Mouse (Mus musculus) ES-E14 (cell line): Measurements from ENCODE around the gene Mfsd4a. TPM values are rescaled to one million over a fixed set of nuclear protein-coding genes. Genes with fewer than 3 reads are reported as not detected.

Experiments used
- DNase-seq: peaks from one replicate; pipeline ENCODE4 v3.0.0-alpha.2; 2013; ENCODE audit warnings: low read depth, low spot score
- H3K27ac ChIP-seq: 2 replicates; pipeline ENCODE4 v1.5.1; 2012; ENCODE audit warnings: low read depth, mild to moderate bottlenecking, low read length, moderate library complexity, mixed read lengths; ENCODE audit not compliant: poor library complexity, insufficient read depth, severe bottlenecking
- H3K36me3 ChIP-seq: 2 replicates; pipeline ENCODE4 v1.6.1; 2012; ENCODE audit warnings: mild to moderate bottlenecking, low read length, moderate library complexity, mixed read lengths; ENCODE audit not compliant: control insufficient read depth, poor library complexity, insufficient read depth, severe bottlenecking
- H3K4me1 ChIP-seq, 2 experiments: fragments of 150-350 bp in 1 of 2; sonication (generic) in 1 of 2; 2 replicates each; pipeline ENCODE4 v1.6.1; 2012; ENCODE audit warnings: low read length in 2 of 2, mild to moderate bottlenecking in 1 of 2, mixed read lengths in 1 of 2; ENCODE audit not compliant: control insufficient read depth in 2 of 2, insufficient read depth in 2 of 2, poor library complexity in 1 of 2
- H3K4me3 ChIP-seq, 2 experiments: fragments of 150-350 bp in 1 of 2; sonication (generic) in 1 of 2; 2 replicates each; pipeline ENCODE4 v1.5.1; 2012; ENCODE audit warnings: low read length in 2 of 2, low read depth in 1 of 2, mild to moderate bottlenecking in 1 of 2, mixed read lengths in 1 of 2; ENCODE audit not compliant: insufficient read depth in 1 of 2, poor library complexity in 1 of 2, severe bottlenecking in 1 of 2
- H3K9ac ChIP-seq: 2 replicates; pipeline ENCODE4 v1.6.1; 2012; ENCODE audit warnings: low read depth, mild to moderate bottlenecking, low read length, mixed read lengths; ENCODE audit not compliant: poor library complexity, insufficient read depth, severe bottlenecking
- H3K9me3 ChIP-seq: fragments of 150-350 bp; sonication (generic); 2 replicates; pipeline ENCODE4 v1.6.1; 2012; ENCODE audit warnings: low read depth, mild to moderate bottlenecking, low read length; ENCODE audit not compliant: control insufficient read depth, insufficient read depth
- CHD2 ChIP-seq: IDR thresholded peaks from 2 replicates; pipeline ENCODE4 v1.6.1; 2014; ENCODE audit warnings: mild to moderate bottlenecking, low read depth, low read length, inconsistent platforms
- HCFC1 ChIP-seq: IDR thresholded peaks from 2 replicates; pipeline ENCODE4 v1.6.1; 2012; ENCODE audit warnings: low read length, inconsistent platforms, borderline replicate concordance; ENCODE audit not compliant: insufficient read depth
- MAFK ChIP-seq: IDR thresholded peaks from 2 replicates; pipeline ENCODE4 v1.6.1; 2014; ENCODE audit warnings: mild to moderate bottlenecking, low read depth, low read length, inconsistent platforms; ENCODE audit not compliant: insufficient read depth
- ZC3H11A ChIP-seq: IDR thresholded peaks from 2 replicates; pipeline ENCODE4 v1.6.1; 2012; ENCODE audit warnings: low read depth, mild to moderate bottlenecking, inconsistent platforms, low read length, borderline replicate concordance
- ZNF384 ChIP-seq: IDR thresholded peaks from 2 replicates; pipeline ENCODE4 v1.6.1; 2012; ENCODE audit warnings: low read depth, low read length, inconsistent platforms
- in situ Hi-C, 2 experiments: fragments of 600-800 bp; cut with MboI; formaldehyde crosslinking; loops; one replicate each; pipeline ENCODE4 v1.15.1; 2025; ENCODE audit warnings: low sequenced_read_pairs in 2 of 2, inconsistent platforms in 1 of 2; ENCODE audit not compliant: unreplicated experiment in 2 of 2
- total RNA-seq: library from RNA; depleted of rRNA; stranded (reverse); fragments of 300-350 nt; gene quantifications from 2 replicates; pipeline ENCODE4 v1.2.3, GENCODE M21; 2012

Gene Mfsd4a
- total RNA-seq, 1 experiment, result 2.4 TPM

DNA sequence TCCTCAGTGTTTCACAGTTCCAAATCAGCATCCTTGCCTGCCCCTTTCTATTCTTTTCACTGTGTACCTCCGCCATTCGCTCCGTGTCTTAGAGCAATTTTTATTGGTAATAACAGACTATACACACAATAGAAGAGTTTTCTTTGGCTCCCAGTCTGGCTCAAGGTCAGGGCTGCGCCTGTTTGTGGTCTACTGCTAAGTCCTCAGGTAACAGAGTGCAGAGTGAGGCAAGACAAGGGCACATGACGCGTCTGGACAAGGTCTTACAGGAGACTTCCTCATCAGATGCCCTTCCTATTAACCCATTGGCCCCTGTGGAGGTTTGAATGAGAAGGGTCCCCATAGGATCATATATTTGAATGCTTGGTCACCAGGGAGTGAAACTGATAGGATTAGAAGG, 21.9 kb upstream of the Mfsd4a start:
- in situ Hi-C loops, result no loop called here
- TF ChIP-seq ZC3H11A (no peak), CHD2 (no peak), MAFK (no peak), HCFC1 (no peak), ZNF384 (no peak)
- no peaks in the 10 kb centered on the region for H3K9me3 ChIP-seq

GRCm38 (mm10) chr1:132088181-132088671, 20.4 kb upstream of the Mfsd4a start:
- Histone ChIP-seq H3K36me3 (no peaks in the 10 kb centered on the region), H3K4me3 (no peak overlapping the region), H3K4me1 (peaks cover 0 to 3% of the 10 kb centered on the region in 2 experiments; a peak in 1 of 4 replicates), H3K9ac (no peak overlapping the region), H3K27ac (no peak overlapping the region), H3K9me3 (no peaks in the 10 kb centered on the region)
- in situ Hi-C loops, result no loop called here
- TF ChIP-seq MAFK (no peak), ZC3H11A (no peak), CHD2 (no peak)
- no peak for DNase-seq

More for the DNA sequence above, 21.9 kb upstream of the Mfsd4a start:
- Histone ChIP-seq H3K9ac (no peak overlapping the region), H3K4me3 (no peak overlapping the region), H3K27ac (no peak overlapping the region), H3K36me3 (no peaks in the 10 kb centered on the region), H3K4me1 (peaks cover 0 to 3% of the 10 kb centered on the region in 2 experiments; a peak in 1 of 4 replicates)
- no peak for DNase-seq

GRCm38 (mm10) chr1:132085181-132086049, 17.6 kb upstream of the Mfsd4a start:
- no peak for TF ChIP-seq HCFC1
- no peak for TF ChIP-seq MAFK
- in situ Hi-C loops, result no loop called here

DNA sequence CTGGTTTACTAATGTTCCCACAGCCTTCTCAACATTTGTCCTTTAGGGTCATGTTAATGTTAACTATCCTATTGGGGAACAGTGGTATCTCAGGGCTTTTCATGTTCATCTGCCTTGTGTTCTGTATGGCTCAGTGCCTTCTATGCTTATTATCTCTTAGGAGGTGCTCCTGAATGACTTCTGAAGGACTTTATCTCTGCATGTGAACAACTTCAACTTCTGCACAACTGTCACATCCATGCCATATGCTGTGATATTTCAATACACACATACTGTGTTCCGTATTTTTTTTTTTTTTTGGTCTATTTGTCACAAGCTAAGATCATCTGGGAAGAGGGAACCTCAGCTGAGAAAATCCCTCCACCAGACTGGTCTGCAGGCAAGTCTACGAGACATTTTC, 10.6 kb upstream of the Mfsd4a start:
- Histone ChIP-seq H3K4me1 (no peaks in the 10 kb centered on the region), H3K9me3 (no peaks in the 10 kb centered on the region), H3K9ac (no peak overlapping the region), H3K27ac (no peak overlapping the region), H3K4me3 (no peak overlapping the region), H3K36me3 (no peaks in the 10 kb centered on the region)
- no peak for TF ChIP-seq HCFC1
- TF ChIP-seq CHD2, result no peak
- TF ChIP-seq ZNF384, result no peak
- TF ChIP-seq MAFK, result no peak
- TF ChIP-seq ZC3H11A, result no peak
- in situ Hi-C loops, result no loop called here
- DNase-seq, result no peak

More at GRCm38 (mm10) chr1:132085181-132086049, 17.6 kb upstream of the Mfsd4a start:
- no peak overlapping the region for H3K9ac ChIP-seq
- no peaks in the 10 kb centered on the region for H3K36me3 ChIP-seq
- H3K27ac ChIP-seq, result no peak overlapping the region
- H3K4me3 ChIP-seq, result no peak overlapping the region
- peaks cover 0 to 1% of the 10 kb centered on the region in 2 experiments; a peak in 1 of 4 replicates for H3K4me1 ChIP-seq
- H3K9me3 ChIP-seq, result no peaks in the 10 kb centered on the region
- no peak for DNase-seq

DNA sequence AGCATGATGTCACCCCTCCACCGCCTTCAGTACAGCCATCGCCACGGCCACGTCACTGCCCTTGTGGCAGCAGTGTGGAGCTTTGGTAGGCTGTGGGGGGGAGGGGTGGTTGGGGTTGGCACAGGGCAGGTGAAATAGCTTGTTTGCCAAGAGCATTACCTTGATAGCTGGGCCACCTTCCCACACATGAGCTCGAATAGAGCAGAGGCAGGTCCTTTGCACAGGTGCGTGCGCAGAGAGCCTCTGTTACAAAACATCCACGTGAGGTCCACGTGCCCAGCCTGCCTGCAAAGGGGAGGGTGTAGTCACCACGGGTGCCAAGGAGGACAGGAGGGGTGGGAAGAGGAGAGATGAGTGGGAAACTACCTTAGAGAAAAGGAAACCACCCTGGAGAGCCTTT, 7.7 kb upstream of the Mfsd4a start:
- TF ChIP-seq CHD2 (no peak), MAFK (no peak), ZNF384 (no peak)
- Histone ChIP-seq H3K4me3 (no peak overlapping the region), H3K27ac (no peak overlapping the region), H3K9ac (no peak overlapping the region), H3K9me3 (no peaks in the 10 kb centered on the region), H3K36me3 (no peaks in the 10 kb centered on the region), H3K4me1 (no peaks in the 10 kb centered on the region)
- in situ Hi-C loops, result no loop called here
- DNase-seq, result no peak
